Mouse (Mus musculus): ENCODE data around the gene Tef. TPM values are rescaled to one million over a fixed set of nuclear protein-coding genes. Genes with fewer than 3 reads are reported as not detected.

Gene Tef
- total RNA-seq (2014; rRNA removed) (62.5 and 64.1 TPM in 2 replicates), polyA plus RNA-seq (2015; fragmentation: Nextera tagmentation; extraction: Ambion mirVana) (27.8 and 30.4 TPM in 2 replicates)

DNA sequence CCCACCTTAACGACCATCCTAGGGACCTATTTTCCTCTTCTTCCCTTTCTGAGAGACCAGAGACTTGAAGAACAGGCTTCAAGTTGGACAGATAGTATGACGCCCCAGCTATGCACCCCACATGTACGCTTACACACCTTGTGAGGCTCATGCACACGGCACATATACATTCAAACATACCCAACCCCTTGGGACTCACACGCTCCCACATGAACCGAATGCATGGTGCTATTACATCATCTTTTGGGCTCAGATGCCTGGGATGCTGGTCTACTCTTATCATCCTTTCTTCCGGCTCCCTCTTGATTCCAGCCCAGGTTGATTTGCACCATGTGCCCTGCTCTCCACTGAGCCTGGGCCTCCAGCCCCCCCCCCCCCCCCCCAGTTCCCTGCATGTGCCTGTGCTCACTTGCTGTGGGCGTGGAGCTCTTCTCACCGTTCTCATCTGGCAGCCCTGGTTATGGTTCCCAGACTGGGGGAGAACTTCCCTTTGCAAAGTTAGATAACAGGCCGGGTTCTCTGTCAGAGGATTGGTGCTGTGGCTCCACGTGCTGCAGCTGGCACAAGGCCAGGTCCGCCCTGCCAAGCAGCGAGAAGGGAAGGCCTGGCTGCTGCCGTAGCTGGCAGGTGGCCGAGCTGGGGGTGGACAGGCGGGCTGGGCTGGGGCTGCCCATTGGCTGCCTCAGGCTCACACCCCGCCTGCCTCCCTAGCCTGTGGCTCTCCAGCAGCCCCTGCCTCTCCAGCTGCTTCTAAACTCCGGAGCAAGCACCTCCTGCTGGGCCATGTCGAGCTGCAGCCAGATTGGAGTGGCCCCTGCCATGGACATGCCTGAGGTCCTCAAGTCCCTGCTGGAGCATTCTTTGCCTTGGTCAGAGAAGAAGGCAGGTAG, at the start of gene Tef:
TSS of gene Tef (plus strand) at position 421 of the 890 bp plus-strand sequence.
- WGBS: 22% methylated on average over 18 of the region's 19 CpGs

DNA sequence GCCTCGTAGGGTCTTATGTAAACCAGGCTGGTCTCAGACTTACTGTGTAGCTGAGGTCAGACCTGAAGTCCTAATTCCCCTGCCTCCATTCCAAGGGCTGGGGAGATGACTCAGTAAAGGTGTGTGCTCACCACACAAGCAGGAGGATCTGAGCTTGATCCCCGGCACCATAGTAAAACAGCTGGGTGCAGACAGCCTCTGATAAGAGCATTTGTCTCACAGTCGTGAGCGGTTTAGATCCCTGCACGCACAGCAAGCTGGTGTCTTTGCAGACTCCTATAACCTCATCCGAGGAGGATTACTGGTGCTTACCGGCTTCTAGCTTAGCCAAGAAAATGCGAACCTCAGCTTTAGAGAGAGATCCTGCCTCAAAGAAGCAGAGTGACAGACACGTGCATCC, 48.6 kb upstream of the Tef start:
- H3K36me3 ChIP-seq (ENCODE audit: insufficient read depth, low read length): no peaks in the 10 kb centered on the region
- DNase-seq (ENCODE audit: low spot score) (no peak), ATAC-seq (no peak)
- H3K4me1 ChIP-seq (ENCODE audit: insufficient read depth, low read length): no peaks in the 10 kb centered on the region
- no peak for TF ChIP-seq CTCF (IDR thresholded peaks at IDR 0.05; ENCODE audit: low read depth)
- no peak overlapping the region for H3K4me2 ChIP-seq (ENCODE audit: low read depth, low read length)
- WGBS: 97% methylated on average over 9 of the region's 9 CpGs
- no peaks in the 10 kb centered on the region for H3K27me3 ChIP-seq (ENCODE audit: insufficient read depth, low read length)
- no peak overlapping the region for H3K27ac ChIP-seq
- no peaks in the 10 kb centered on the region for H3K9me3 ChIP-seq (ENCODE audit: low read length)
- H3K9ac ChIP-seq (replicated peaks; ENCODE audit: low read length): no peak overlapping the region
- H3K4me3 ChIP-seq (ENCODE audit: low read length): no peak overlapping the region

More for the DNA sequence above, at the start of gene Tef:
- Histone ChIP-seq H3K9me3 (ENCODE audit: low read length) (no peaks in the 10 kb centered on the region), H3K27ac (peak within 1 kb of the TSS; percentile 74), H3K36me3 (ENCODE audit: insufficient read depth, low read length) (no peaks in the 10 kb centered on the region), H3K9ac (replicated peaks; ENCODE audit: low read length) (peak within 1 kb of the TSS; percentile 48), H3K4me2 (ENCODE audit: low read depth, low read length) (peak within 1 kb of the TSS; percentile 63), H3K27me3 (ENCODE audit: insufficient read depth, low read length) (no peaks in the 10 kb centered on the region), H3K4me1 (ENCODE audit: insufficient read depth, low read length) (peaks cover 18% of the 10 kb centered on the region), H3K4me3 (ENCODE audit: low read length) (peak within 1 kb of the TSS; percentile 32)
- ATAC-seq (peak; percentile 98), DNase-seq (ENCODE audit: low spot score) (peak; percentile 99)
- TF ChIP-seq CTCF (IDR thresholded peaks at IDR 0.05; ENCODE audit: low read depth): peak; percentile 50

GRCm38 (mm10) chr15:81758701-81759100, 43.5 kb upstream of the Tef start:
- Histone ChIP-seq H3K9ac (replicated peaks; ENCODE audit: low read length) (no peak overlapping the region), H3K9me3 (ENCODE audit: low read length) (no peaks in the 10 kb centered on the region), H3K4me2 (ENCODE audit: low read depth, low read length) (no peak overlapping the region), H3K4me3 (ENCODE audit: low read length) (no peak overlapping the region), H3K27ac (no peak overlapping the region), H3K36me3 (ENCODE audit: insufficient read depth, low read length) (no peaks in the 10 kb centered on the region), H3K27me3 (ENCODE audit: insufficient read depth, low read length) (no peaks in the 10 kb centered on the region), H3K4me1 (ENCODE audit: insufficient read depth, low read length) (no peaks in the 10 kb centered on the region)
- peak; percentile 29 for DNase-seq (ENCODE audit: low spot score)
- TF ChIP-seq CTCF (IDR thresholded peaks at IDR 0.05; ENCODE audit: low read depth): no peak
- WGBS: 63% methylated on average over 5 of the region's 5 CpGs
- ATAC-seq: no peak

DNA sequence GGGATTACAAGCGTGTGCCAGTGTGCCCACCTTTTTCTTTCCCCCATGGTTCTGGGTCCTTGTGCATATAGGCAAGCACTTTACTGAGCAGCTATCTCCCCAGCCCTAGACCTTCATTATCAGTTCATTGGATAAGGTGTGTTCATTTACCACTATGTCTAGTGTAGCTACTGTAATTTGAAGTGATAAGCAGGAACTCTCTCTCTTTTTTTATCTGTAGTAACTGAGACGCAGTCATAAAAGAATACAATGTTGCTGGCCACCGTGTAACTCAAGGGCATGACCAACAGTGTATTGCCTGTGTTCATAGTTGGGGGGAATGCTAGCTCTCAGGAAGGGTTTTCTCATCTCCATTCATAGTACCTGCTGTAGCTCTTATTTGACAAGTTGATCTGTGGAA, 42.7 kb upstream of the Tef start:
- no peaks in the 10 kb centered on the region for H3K36me3 ChIP-seq (ENCODE audit: insufficient read depth, low read length)
- H3K4me2 ChIP-seq (ENCODE audit: low read depth, low read length): no peak overlapping the region
- no peak overlapping the region for H3K27ac ChIP-seq
- DNase-seq (ENCODE audit: low spot score) (no peak), ATAC-seq (no peak)
- no peak overlapping the region for H3K4me3 ChIP-seq (ENCODE audit: low read length)
- 91% methylated on average over 3 of the region's 3 CpGs for WGBS
- no peaks in the 10 kb centered on the region for H3K9me3 ChIP-seq (ENCODE audit: low read length)
- no peak for TF ChIP-seq CTCF (IDR thresholded peaks at IDR 0.05; ENCODE audit: low read depth)
- no peaks in the 10 kb centered on the region for H3K27me3 ChIP-seq (ENCODE audit: insufficient read depth, low read length)
- no peak overlapping the region for H3K9ac ChIP-seq (replicated peaks; ENCODE audit: low read length)
- no peaks in the 10 kb centered on the region for H3K4me1 ChIP-seq (ENCODE audit: insufficient read depth, low read length)

DNA sequence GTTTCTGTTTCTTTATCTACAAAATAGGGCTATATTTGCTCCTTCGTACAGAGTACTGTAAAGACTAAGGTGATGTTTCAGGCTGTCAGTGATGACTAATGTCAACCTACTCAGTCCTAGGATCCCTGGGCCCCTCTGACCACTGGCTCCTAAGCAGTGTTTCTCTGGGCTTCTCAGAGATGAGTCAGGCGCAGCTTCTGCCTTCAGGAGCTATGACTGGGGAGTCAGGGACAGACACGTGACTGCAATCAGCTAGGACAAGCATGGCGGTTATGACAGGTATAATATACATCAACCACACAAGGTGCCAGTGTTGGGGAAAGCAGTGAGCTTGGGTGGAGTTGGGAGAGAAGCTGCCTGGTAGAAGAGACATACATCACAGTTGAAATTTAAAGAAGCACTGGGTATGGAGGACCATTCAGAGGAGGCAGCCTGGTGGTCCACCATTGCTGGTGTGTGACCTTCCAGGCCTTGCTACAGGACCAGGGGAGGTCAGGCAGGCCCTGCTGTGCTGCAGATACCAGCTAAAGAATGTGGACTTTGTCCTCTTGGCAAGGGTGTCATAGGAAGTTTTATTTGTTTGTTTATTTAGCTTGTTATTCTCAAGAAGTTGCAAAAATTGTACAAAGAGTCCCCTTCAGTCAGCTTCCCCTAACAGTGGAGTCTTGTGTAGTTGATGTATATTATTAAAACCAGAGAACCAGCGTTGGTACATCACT, 41.7 kb upstream of the Tef start:
- Histone ChIP-seq H3K9me3 (ENCODE audit: low read length) (no peaks in the 10 kb centered on the region), H3K4me1 (ENCODE audit: insufficient read depth, low read length) (no peaks in the 10 kb centered on the region), H3K9ac (replicated peaks; ENCODE audit: low read length) (no peak overlapping the region), H3K4me2 (ENCODE audit: low read depth, low read length) (no peak overlapping the region), H3K27me3 (ENCODE audit: insufficient read depth, low read length) (no peaks in the 10 kb centered on the region), H3K27ac (no peak overlapping the region), H3K4me3 (ENCODE audit: low read length) (no peak overlapping the region), H3K36me3 (ENCODE audit: insufficient read depth, low read length) (no peaks in the 10 kb centered on the region)
- WGBS: 90% methylated on average over 5 of the region's 5 CpGs
- DNase-seq (ENCODE audit: low spot score): no peak
- ATAC-seq: no peak
- no peak for TF ChIP-seq CTCF (IDR thresholded peaks at IDR 0.05; ENCODE audit: low read depth)

GRCm38 (mm10) chr15:81761381-81761780, 40.8 kb upstream of the Tef start:
- DNase-seq (ENCODE audit: low spot score) (no peak), ATAC-seq (no peak)
- Histone ChIP-seq H3K9me3 (ENCODE audit: low read length) (no peaks in the 10 kb centered on the region), H3K27me3 (ENCODE audit: insufficient read depth, low read length) (no peaks in the 10 kb centered on the region), H3K36me3 (ENCODE audit: insufficient read depth, low read length) (no peaks in the 10 kb centered on the region), H3K4me2 (ENCODE audit: low read depth, low read length) (no peak overlapping the region), H3K9ac (replicated peaks; ENCODE audit: low read length) (no peak overlapping the region), H3K4me3 (ENCODE audit: low read length) (no peak overlapping the region), H3K27ac (no peak overlapping the region), H3K4me1 (ENCODE audit: insufficient read depth, low read length) (no peaks in the 10 kb centered on the region)
- WGBS: 82% methylated on average over 7 of the region's 7 CpGs
- no peak for TF ChIP-seq CTCF (IDR thresholded peaks at IDR 0.05; ENCODE audit: low read depth)

Data from hindbrain, postnatal 0 days (tissue).